Mouse (Mus musculus): ENCODE results near the gene Gm19402. TPM values are rescaled to one million over a fixed set of nuclear protein-coding genes. Genes with fewer than 3 reads are reported as not detected.

Gene Gm19402
- polyA plus RNA-seq, 1 experiment from 2014 or later = not detected

GRCm38 (mm10) chr10:77685895-77686664 is 4.5 kb downstream of the Gm19402 start, which contains the start of gene Tspear:
Gene Tspear (plus strand): TSS chr10:77686569.
- no peaks in the 10 kb centered on the region for H3K36me3 ChIP-seq (ENCODE audit: control insufficient read depth, insufficient read depth)
- no peak within 1 kb of the TSS for H3K4me3 ChIP-seq (ENCODE audit: low read depth, low read length)
- ATAC-seq = 0 out of 2 replicates have a peak, but pooled peaks have one; percentile 19
- H3K9me3 ChIP-seq (ENCODE audit: control insufficient read depth) = no peaks in the 10 kb centered on the region
- no peak within 1 kb of the TSS for H3K9ac ChIP-seq (ENCODE audit: low read depth, low read length)
- H3K4me2 ChIP-seq (replicated peaks; ENCODE audit: low read depth) = no peak within 1 kb of the TSS; the same call in 1 of the 2 replicates
- 4% methylated on average over 22 of the region's 22 CpGs for WGBS
- H3K27me3 ChIP-seq (replicated peaks; ENCODE audit: control insufficient read depth, insufficient read depth, low read length) = 0 out of 2 replicates have a peak, but pooled peaks cover 7% of the 10 kb centered on the region
- no peak within 1 kb of the TSS for H3K27ac ChIP-seq (ENCODE audit: low read depth, low read length)
- H3K4me1 ChIP-seq (replicated peaks; ENCODE audit: control insufficient read depth, insufficient read depth, low read length) = no peaks in the 10 kb centered on the region
- TF ChIP-seq CTCF (IDR thresholded peaks at IDR 0.05; ENCODE audit: low read depth) = no peak

- H3K4me3 ChIP-seq (ENCODE audit: low read depth, low read length) = no peak overlapping the region
- H3K36me3 ChIP-seq (ENCODE audit: control insufficient read depth, insufficient read depth) = no peaks in the 10 kb centered on the region
- ATAC-seq = no peak
- H3K9ac ChIP-seq (ENCODE audit: low read depth, low read length) = no peak overlapping the region
- no peaks in the 10 kb centered on the region for H3K4me1 ChIP-seq (replicated peaks; ENCODE audit: control insufficient read depth, insufficient read depth, low read length)
- 0 out of 2 replicates have a peak, but pooled peaks cover 12% of the 10 kb centered on the region for H3K27me3 ChIP-seq (replicated peaks; ENCODE audit: control insufficient read depth, insufficient read depth, low read length)
- WGBS = 53% methylated on average over 8 of the region's 8 CpGs
- H3K27ac ChIP-seq (ENCODE audit: low read depth, low read length) = no peak overlapping the region
- H3K4me2 ChIP-seq (replicated peaks; ENCODE audit: low read depth) = no peak overlapping the region
- no peaks in the 10 kb centered on the region for H3K9me3 ChIP-seq (ENCODE audit: control insufficient read depth)
- TF ChIP-seq CTCF (IDR thresholded peaks at IDR 0.05; ENCODE audit: low read depth) = no peak
Observed at GRCm38 (mm10) chr10:77684181-77684580, 6.4 kb downstream of the Gm19402 start.

GRCm38 (mm10) chr10:77682994-77683393 is 7.6 kb downstream of the Gm19402 start:
- WGBS = 81% methylated on average over 7 of the region's 7 CpGs
- Histone ChIP-seq H3K27ac (ENCODE audit: low read depth, low read length) (no peak overlapping the region), H3K9me3 (ENCODE audit: control insufficient read depth) (no peaks in the 10 kb centered on the region), H3K4me3 (ENCODE audit: low read depth, low read length) (no peak overlapping the region), H3K4me2 (replicated peaks; ENCODE audit: low read depth) (no peak overlapping the region), H3K9ac (ENCODE audit: low read depth, low read length) (no peak overlapping the region), H3K4me1 (replicated peaks; ENCODE audit: control insufficient read depth, insufficient read depth, low read length) (no peaks in the 10 kb centered on the region), H3K36me3 (ENCODE audit: control insufficient read depth, insufficient read depth) (no peaks in the 10 kb centered on the region), H3K27me3 (replicated peaks; ENCODE audit: control insufficient read depth, insufficient read depth, low read length) (peaks cover 19% of the 10 kb centered on the region)
- TF ChIP-seq CTCF (IDR thresholded peaks at IDR 0.05; ENCODE audit: low read depth) = no peak
- ATAC-seq = no peak

GRCm38 (mm10) chr10:77677562-77677961 is 13.0 kb downstream of the Gm19402 start:
- H3K4me1 ChIP-seq (replicated peaks; ENCODE audit: control insufficient read depth, insufficient read depth, low read length) = no peaks in the 10 kb centered on the region
- H3K9me3 ChIP-seq (ENCODE audit: control insufficient read depth) = no peaks in the 10 kb centered on the region
- no peak overlapping the region for H3K27ac ChIP-seq (ENCODE audit: low read depth, low read length)
- TF ChIP-seq CTCF (IDR thresholded peaks at IDR 0.05; ENCODE audit: low read depth) = no peak
- peaks cover 26% of the 10 kb centered on the region for H3K27me3 ChIP-seq (replicated peaks; ENCODE audit: control insufficient read depth, insufficient read depth, low read length)
- peak overlapping the region; percentile 52 for H3K4me2 ChIP-seq (replicated peaks; ENCODE audit: low read depth)
- H3K36me3 ChIP-seq (ENCODE audit: control insufficient read depth, insufficient read depth) = no peaks in the 10 kb centered on the region
- no peak overlapping the region for H3K4me3 ChIP-seq (ENCODE audit: low read depth, low read length)
- under 1% methylated on average over 35 of the region's 35 CpGs for WGBS
- H3K9ac ChIP-seq (ENCODE audit: low read depth, low read length) = no peak overlapping the region
- 0 out of 2 replicates have a peak, but pooled peaks have one; percentile 8 for ATAC-seq

- no peak for ATAC-seq
- 58% methylated on average over 13 of the region's 13 CpGs for WGBS
- no peak overlapping the region for H3K4me3 ChIP-seq (ENCODE audit: low read depth, low read length)
- H3K36me3 ChIP-seq (ENCODE audit: control insufficient read depth, insufficient read depth) = no peaks in the 10 kb centered on the region
- H3K9me3 ChIP-seq (ENCODE audit: control insufficient read depth) = no peaks in the 10 kb centered on the region
- H3K27me3 ChIP-seq (replicated peaks; ENCODE audit: control insufficient read depth, insufficient read depth, low read length) = peaks cover 22% of the 10 kb centered on the region
- no peak overlapping the region for H3K4me2 ChIP-seq (replicated peaks; ENCODE audit: low read depth)
- H3K9ac ChIP-seq (ENCODE audit: low read depth, low read length) = no peak overlapping the region
- TF ChIP-seq CTCF (IDR thresholded peaks at IDR 0.05; ENCODE audit: low read depth) = no peak
- no peak overlapping the region for H3K27ac ChIP-seq (ENCODE audit: low read depth, low read length)
- H3K4me1 ChIP-seq (replicated peaks; ENCODE audit: control insufficient read depth, insufficient read depth, low read length) = no peaks in the 10 kb centered on the region
Observed at GRCm38 (mm10) chr10:77673765-77674164, 16.8 kb downstream of the Gm19402 start.

GRCm38 (mm10) chr10:77671519-77671918 is 19.0 kb downstream of the Gm19402 start:
- H3K4me1 ChIP-seq (replicated peaks; ENCODE audit: control insufficient read depth, insufficient read depth, low read length) = no peaks in the 10 kb centered on the region
- WGBS = 21% methylated on average over 4 of the region's 4 CpGs
- H3K9me3 ChIP-seq (ENCODE audit: control insufficient read depth) = no peaks in the 10 kb centered on the region
- H3K36me3 ChIP-seq (ENCODE audit: control insufficient read depth, insufficient read depth) = no peaks in the 10 kb centered on the region
- H3K27ac ChIP-seq (ENCODE audit: low read depth, low read length) = no peak overlapping the region
- H3K4me2 ChIP-seq (replicated peaks; ENCODE audit: low read depth) = no peak overlapping the region
- H3K9ac ChIP-seq (ENCODE audit: low read depth, low read length) = no peak overlapping the region
- ATAC-seq = no peak; the same call in 1 of the 2 replicates
- peaks cover under 1% of the 10 kb centered on the region; the same call in 1 of the 2 replicates for H3K27me3 ChIP-seq (replicated peaks; ENCODE audit: control insufficient read depth, insufficient read depth, low read length)
- no peak overlapping the region for H3K4me3 ChIP-seq (ENCODE audit: low read depth, low read length)
- TF ChIP-seq CTCF (IDR thresholded peaks at IDR 0.05; ENCODE audit: low read depth) = no peak

Data from intestine, postnatal 0 days (tissue).